Mouse (Mus musculus) spleen, adult 2 months (tissue): ENCODE results near the gene Hivep3.

Experiments
- CTCF ChIP-seq: fragments of 200-500 bp; IDR thresholded peaks from 2 replicates; pipeline ENCODE4 v1.5.1; 2011; ENCODE audit warnings: mild to moderate bottlenecking, inconsistent platforms; ENCODE audit not compliant: insufficient read depth, insufficient read length, insufficient replicate concordance; ENCODE audit errors: extremely low read depth
- POLR2A ChIP-seq: fragments of 200-500 bp; IDR thresholded peaks from 2 replicates; pipeline ENCODE4 v1.6.1; 2011; ENCODE audit warnings: low read depth, low read length, inconsistent platforms

GRCm38 (mm10) chr4:120032320-120032983, 298.9 kb downstream of the Hivep3 start:
- TF ChIP-seq CTCF: no peak
- TF ChIP-seq POLR2A: no peak
